In genomic region chr5:113164448-113164847, GRCm38 (mm10) we compare ENCODE assay signal across 9 mouse cellular contexts. TPM values are rescaled to one million over a fixed set of nuclear protein-coding genes. Genes with fewer than 3 reads are reported as not detected.
DNase-seq lines count a peak whose midpoint lies in the region; ATAC-seq and TF ChIP-seq lines count a peak whose summit lies in the region.
"Had no signal": no experiment of that assay in that cellular context is flagged by ENCODE, and none has a peak within 500 bp of the region (broad histone marks: within the 10 kb centered on the region; RNA-seq: fewer than 3 reads in every experiment).

No protein-coding gene starts in this region.

- ATAC-seq in heart, embryonic 14.5 days (ENCODE audit: insufficient number of reproducible peaks, insufficient read depth, low FRiP score, low read depth), result peak; percentile 4; the same call in 1 of the 2 replicates
- ATAC-seq in limb, embryonic 15.5 days (ENCODE audit: insufficient number of reproducible peaks, low FRiP score, low TSS enrichment, low read depth), result peak; percentile 30; the same call in 1 of the 2 replicates

- H3K79me2 ChIP-seq in CH12.LX (replicated peaks; ENCODE audit: control insufficient read depth, extremely low read depth, insufficient read depth, poor library complexity, severe bottlenecking), result no peaks in the 10 kb centered on the region

- 0 out of 2 replicates have a peak, but pooled peaks have one; percentile 30 for TF ChIP-seq POLR2A in CH12.LX (IDR thresholded peaks at IDR 0.05; ENCODE audit: low read depth, low read length)

- in situ Hi-C loops in CH12.LX (cut with MboI; ENCODE audit: low pct_ligation_motif_present, low pct_unique_long_range_greater_than_20kb, low sequenced_read_pairs), result no loop called here

- TF ChIP-seq EP300 in CH12.LX (IDR thresholded peaks at IDR 0.05; ENCODE audit: low read length), result no peak

- dilution Hi-C loops in CH12.LX (cut with MboI; ENCODE audit: extremely low pct_ligation_motif_present, extremely low pct_unique_long_range_greater_than_20kb, low sequenced_read_pairs), result no loop called here

- H3K9me3 ChIP-seq in heart, embryonic 14.5 days (ENCODE audit: control insufficient read depth, low read length), result no peaks in the 10 kb centered on the region
- H3K9me3 ChIP-seq in CH12.LX (replicated peaks; ENCODE audit: low read length), result no peaks in the 10 kb centered on the region
- H3K9me3 ChIP-seq in limb, embryonic 15.5 days, result no peaks in the 10 kb centered on the region

- TF ChIP-seq CTCF in CH12.LX (conservative IDR thresholded peaks at IDR 0.05 in 1 of 2, IDR thresholded peaks at IDR 0.05 in 1 of 2; ENCODE audit: low read depth in 2 of 2, low read length in 2 of 2), result no peak

- DNase-seq in heart, adult 11 months, result no peak
- DNase-seq in CH12.LX (ENCODE audit: extremely low read depth), result peak; percentile 95
- DNase-seq in c-Kit-positive CD71-negative TER-119-negative erythroid progenitor cells, embryonic 14.5 days (ENCODE audit: low read depth), result peak; percentile 82
- DNase-seq in yolk sac, embryonic 10.5 days (ENCODE audit: low spot score), result no peak
- DNase-seq in cerebellum, adult 9-10 months, result no peak
- DNase-seq in frontal cortex, adult 2 months (ENCODE audit: extremely low spot score in 1 of 2, low spot score in 1 of 2), result no peak

- 28% methylated on average over 9 of the region's 9 CpGs for WGBS in heart, embryonic 14.5 days
- WGBS in limb, embryonic 15.5 days, result 30% methylated on average over 9 of the region's 9 CpGs

- TF ChIP-seq RAD21 in CH12.LX (IDR thresholded peaks at IDR 0.05; ENCODE audit: low read depth, low read length), result no peak

- no peak overlapping the region; a peak in 1 of 4 replicates for H3K27ac ChIP-seq in heart, embryonic 14.5 days (replicated peaks in 1 of 2; ENCODE audit: control insufficient read depth in 1 of 2, insufficient read depth in 1 of 2, low read depth in 2 of 2, low read length in 2 of 2)
- H3K27ac ChIP-seq in CH12.LX (ENCODE audit: insufficient read depth, low read depth), result peak overlapping the region; percentile 59
- H3K27ac ChIP-seq in limb, embryonic 15.5 days, result no peak overlapping the region

- H3K4me3 ChIP-seq in heart, embryonic 14.5 days (ENCODE audit: control insufficient read depth in 1 of 2, insufficient read depth in 1 of 2, low read depth in 1 of 2, low read length in 2 of 2), result no peak overlapping the region
- peak overlapping the region in 1 of 3 experiments; percentile 37 for H3K4me3 ChIP-seq in CH12.LX (replicated peaks in 1 of 3; ENCODE audit: low read depth in 2 of 3, low read length in 2 of 3, poor library complexity in 1 of 3)
- H3K4me3 ChIP-seq in limb, embryonic 15.5 days, result no peak overlapping the region

- H3K4me2 ChIP-seq in heart, embryonic 14.5 days (ENCODE audit: low read length), result peak overlapping the region; percentile 21; the same call in 1 of the 2 replicates
- H3K4me2 ChIP-seq in CH12.LX (ENCODE audit: insufficient read depth, low read depth, poor library complexity, severe bottlenecking), result no peak overlapping the region
- H3K4me2 ChIP-seq in limb, embryonic 15.5 days, result no peak overlapping the region; the same call in 1 of the 2 replicates

- H3K9ac ChIP-seq in heart, embryonic 14.5 days (ENCODE audit: low read length), result no peak overlapping the region
- H3K9ac ChIP-seq in CH12.LX (ENCODE audit: insufficient read depth, low read depth), result no peak overlapping the region
- no peak overlapping the region for H3K9ac ChIP-seq in limb, embryonic 15.5 days

- no peaks in the 10 kb centered on the region for H3K36me3 ChIP-seq in heart, embryonic 14.5 days (ENCODE audit: control insufficient read depth, insufficient read depth, low read length)
- peaks cover 0 to 5% of the 10 kb centered on the region in 2 experiments for H3K36me3 ChIP-seq in CH12.LX (replicated peaks in 1 of 2; ENCODE audit: control insufficient read depth in 1 of 2, insufficient read depth in 1 of 2, low read length in 1 of 2)
- no peaks in the 10 kb centered on the region for H3K36me3 ChIP-seq in limb, embryonic 15.5 days

- H3K27me3 ChIP-seq in heart, embryonic 14.5 days (ENCODE audit: control insufficient read depth, insufficient read depth, low read length), result no peaks in the 10 kb centered on the region
- H3K27me3 ChIP-seq in CH12.LX (replicated peaks), result no peaks in the 10 kb centered on the region
- no peaks in the 10 kb centered on the region for H3K27me3 ChIP-seq in limb, embryonic 15.5 days

- peaks cover 18 to 41% of the 10 kb centered on the region in 2 experiments for H3K4me1 ChIP-seq in heart, embryonic 14.5 days (ENCODE audit: control insufficient read depth in 2 of 2, insufficient read depth in 2 of 2, low read length in 2 of 2)
- peaks cover 2 to 65% of the 10 kb centered on the region in 2 experiments; a peak in 2 of 4 replicates for H3K4me1 ChIP-seq in CH12.LX (ENCODE audit: control insufficient read depth in 1 of 2, insufficient read depth in 2 of 2)
- H3K4me1 ChIP-seq in limb, embryonic 15.5 days, result peaks cover 44% of the 10 kb centered on the region

TF ChIP-seq in CH12.LX, 34 proteins besides CTCF, POLR2A, EP300 and RAD21:
- TF ChIP-seq POLR2AphosphoS2 (IDR thresholded peaks at IDR 0.05; ENCODE audit: low read depth, low read length) (no peak), ZNF384 (IDR thresholded peaks at IDR 0.05; ENCODE audit: low read depth, low read length) (peak; percentile 54)

RNA-seq across cellular contexts. Expression of gene 2900026A02Rik, which starts 56.6 kb away (rescaled TPM):
- polyA plus RNA-seq in heart, embryonic 14.5 days (2014; fragmentation: Nextera tagmentation; extraction: Ambion mirVana), result 10.3 TPM in 2 replicates
- total RNA-seq in CH12.LX (2012; rRNA removed) (0.67 and 0.93 TPM in 2 replicates), CH12.LX (2014; rRNA removed) (0.76 and 0.85 TPM in 2 replicates)
- 3.6 and 4.6 TPM in 2 replicates for polyA plus RNA-seq in CH12.LX (2012; ENCODE audit: insufficient read length, low read depth)
- polyA plus RNA-seq in limb, embryonic 15.5 days (2015; fragmentation: Nextera tagmentation; extraction: Ambion mirVana), result 14.2 and 15.6 TPM in 2 replicates
- polyA plus RNA-seq in frontal cortex, adult 2 months (2012; rRNA removed), result 17.8 and 18.7 TPM in 2 replicates
- total RNA-seq: MEL had no signal

Comparison
In these comparisons a context has a peak if more than half of its experiments do, and no peak if none do; other contexts are left out.
1. DNase-seq: peak in CH12.LX (single experiment) and c-Kit-positive CD71-negative TER-119-negative erythroid progenitor cells, embryonic 14.5 days (single experiment); none in heart, adult 11 months (single experiment), yolk sac, embryonic 10.5 days (single experiment), cerebellum, adult 9-10 months (single experiment) and frontal cortex, adult 2 months (0 of 2).